Mouse (Mus musculus): ENCODE data around the gene Gm7735. TPM values are rescaled to one million over a fixed set of nuclear protein-coding genes. Genes with fewer than 3 reads are reported as not detected.
"Not testable (repeated sequence)": the region's sequence is repeated elsewhere in the genome, so short reads cannot be mapped to it uniquely, and the experiment has no call there.

Gene Gm7735
- not detected in 2 replicates for polyA plus RNA-seq (2011; ENCODE audit: insufficient read length, low read depth, missing spikeins)

DNA sequence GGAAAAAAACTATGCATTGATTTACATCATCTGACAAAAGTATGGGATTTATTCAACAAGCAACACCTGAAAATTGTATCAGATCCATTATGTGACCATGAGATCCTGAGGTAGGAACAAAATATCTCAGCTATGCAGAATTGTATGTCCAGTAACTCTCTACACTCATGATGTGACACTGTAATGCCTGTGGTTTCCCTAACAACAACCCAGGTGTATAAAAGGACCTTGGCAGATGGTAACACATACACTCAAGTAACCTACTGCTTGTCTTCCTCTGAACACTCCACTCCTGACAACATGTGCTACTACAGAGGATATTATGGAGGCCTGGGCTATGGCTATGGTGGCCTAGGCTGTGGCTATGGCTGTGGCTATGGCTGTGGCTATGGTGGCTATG lies at the start of gene Gm7735:
TSS of gene Gm7735 (plus strand) at position 301 of the 400 bp plus-strand sequence.
- not testable (repeated sequence) for H3K4me3 ChIP-seq (ENCODE audit: insufficient read depth, low read length); H3K4me1 ChIP-seq (ENCODE audit: control insufficient read depth, insufficient read depth, low read length); H3K27ac ChIP-seq (ENCODE audit: insufficient read depth, low read length)

DNA sequence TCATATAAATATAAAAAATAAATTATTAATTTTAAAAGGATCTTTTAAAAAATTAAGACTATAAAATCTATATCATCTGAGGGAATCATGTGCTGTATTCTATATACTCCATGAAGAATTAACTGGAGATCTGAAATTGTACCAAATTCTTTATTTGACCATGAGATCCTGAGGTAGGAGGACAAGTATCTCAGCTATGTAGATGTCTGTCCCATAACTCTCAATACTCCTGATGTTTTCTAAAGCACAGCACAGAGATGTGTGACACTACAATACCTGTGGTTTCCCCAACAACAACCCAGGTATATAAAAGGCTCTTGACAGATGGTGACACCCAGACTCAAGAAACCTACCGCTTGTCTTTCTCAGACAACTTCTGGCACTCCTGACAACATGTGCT lies 28.7 kb upstream of the Gm7735 start, which contains the start of gene Gm6358:
TSS of gene Gm6358 (plus strand) at position 301 of the 400 bp plus-strand sequence.
- H3K27ac ChIP-seq (ENCODE audit: insufficient read depth, low read length) = no peak within 1 kb of the TSS
- no peaks in the 10 kb centered on the region for H3K4me1 ChIP-seq (ENCODE audit: control insufficient read depth, insufficient read depth, low read length)
- no peak for TF ChIP-seq POLR2A (IDR thresholded peaks at IDR 0.05; ENCODE audit: low read depth, low read length)
- TF ChIP-seq CTCF (IDR thresholded peaks at IDR 0.05; ENCODE audit: borderline replicate concordance, insufficient read depth, low read length) = no peak
- H3K4me3 ChIP-seq (ENCODE audit: insufficient read depth, low read length) = no peak within 1 kb of the TSS

GRCm38 (mm10) chr16:89150786-89151185 lies 18.5 kb upstream of the Gm7735 start, which contains the start of gene Gm10061:
TSS of gene Gm10061 (plus strand) at chr16:89151086.
- TF ChIP-seq CTCF (IDR thresholded peaks at IDR 0.05; ENCODE audit: borderline replicate concordance, insufficient read depth, low read length) (no peak), POLR2A (IDR thresholded peaks at IDR 0.05; ENCODE audit: low read depth, low read length) (no peak)
- Histone ChIP-seq H3K4me1 (ENCODE audit: control insufficient read depth, insufficient read depth, low read length) (no peaks in the 10 kb centered on the region), H3K27ac (ENCODE audit: insufficient read depth, low read length) (no peak within 1 kb of the TSS), H3K4me3 (ENCODE audit: insufficient read depth, low read length) (no peak within 1 kb of the TSS)

DNA sequence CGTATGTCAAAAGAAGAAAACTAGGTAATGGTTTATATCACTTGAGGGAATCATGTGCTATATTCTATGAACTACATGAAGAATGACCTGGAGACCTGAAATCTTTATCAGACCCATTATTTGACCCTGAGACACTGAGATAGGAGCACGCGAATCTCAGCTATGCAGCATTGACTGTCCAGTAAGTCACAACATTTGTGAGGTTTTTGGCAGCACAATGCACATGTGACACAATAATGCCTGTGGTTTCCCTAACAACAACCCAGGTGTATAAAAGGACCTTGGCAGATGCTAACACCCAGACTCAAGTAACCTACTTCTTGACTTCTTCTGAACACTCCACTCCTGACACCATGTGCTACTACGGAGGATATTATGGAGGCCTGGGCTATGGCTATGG lies 11.6 kb upstream of the Gm7735 start, which contains the start of gene Gm9789:
TSS of gene Gm9789 (plus strand) at position 301 of the 400 bp plus-strand sequence.
- H3K4me1 ChIP-seq (ENCODE audit: control insufficient read depth, insufficient read depth, low read length) = no peaks in the 10 kb centered on the region
- H3K27ac ChIP-seq (ENCODE audit: insufficient read depth, low read length) = no peak within 1 kb of the TSS
- no peak for TF ChIP-seq CTCF (IDR thresholded peaks at IDR 0.05; ENCODE audit: borderline replicate concordance, insufficient read depth, low read length)
- no peak within 1 kb of the TSS for H3K4me3 ChIP-seq (ENCODE audit: insufficient read depth, low read length)

DNA sequence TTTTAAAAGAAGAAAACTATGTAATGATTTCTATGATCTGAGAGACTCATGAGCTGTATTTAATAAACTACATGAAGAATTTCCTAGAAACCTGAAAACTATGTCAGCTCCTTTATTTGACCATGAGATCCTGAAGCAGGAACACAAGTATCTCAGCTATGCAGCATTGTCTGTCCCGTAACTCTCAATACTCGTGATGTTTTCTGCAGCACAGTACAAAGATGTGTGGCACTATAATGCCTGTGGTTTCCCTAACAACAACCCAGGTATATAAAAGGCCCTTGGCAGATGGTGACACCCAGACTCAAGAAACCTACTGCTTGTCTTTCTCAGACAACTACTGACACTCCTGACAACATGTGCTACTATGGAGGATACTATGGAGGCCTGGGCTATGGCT lies 5.1 kb downstream of the Gm7735 start, which contains the start of gene 1110057P08Rik:
TSS of gene 1110057P08Rik (plus strand) at position 301 of the 400 bp plus-strand sequence.
- Histone ChIP-seq H3K27ac (ENCODE audit: insufficient read depth, low read length) (no peak within 1 kb of the TSS), H3K4me3 (ENCODE audit: insufficient read depth, low read length) (no peak within 1 kb of the TSS), H3K4me1 (ENCODE audit: control insufficient read depth, insufficient read depth, low read length) (no peaks in the 10 kb centered on the region)
- TF ChIP-seq POLR2A (IDR thresholded peaks at IDR 0.05; ENCODE audit: low read depth, low read length) (no peak), CTCF (IDR thresholded peaks at IDR 0.05; ENCODE audit: borderline replicate concordance, insufficient read depth, low read length) (no peak)

DNA sequence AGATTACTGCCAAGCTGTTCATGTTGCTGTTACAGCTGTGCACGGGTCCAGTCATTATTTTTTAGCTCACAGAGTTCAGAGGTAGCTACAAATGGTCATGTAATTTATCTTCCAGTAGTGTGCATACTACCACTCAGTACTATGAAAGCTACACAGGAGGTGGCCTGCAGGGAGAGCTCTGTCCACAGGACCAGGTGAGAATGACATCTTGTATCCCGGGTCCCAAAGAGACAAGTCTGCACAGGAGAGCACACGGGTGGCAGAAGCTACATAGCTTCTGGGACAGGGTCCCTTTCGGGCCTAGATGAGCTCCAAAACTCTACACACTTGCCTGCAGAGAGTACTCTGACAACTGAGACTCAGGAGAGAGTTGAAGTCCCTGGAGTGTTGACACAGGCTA lies 19.3 kb downstream of the Gm7735 start:
- Histone ChIP-seq H3K27ac (ENCODE audit: insufficient read depth, low read length) (no peak overlapping the region), H3K4me1 (ENCODE audit: control insufficient read depth, insufficient read depth, low read length) (no peaks in the 10 kb centered on the region), H3K4me3 (ENCODE audit: insufficient read depth, low read length) (no peak overlapping the region)
- no peak for TF ChIP-seq POLR2A (IDR thresholded peaks at IDR 0.05; ENCODE audit: low read depth, low read length)
- no peak for TF ChIP-seq CTCF (IDR thresholded peaks at IDR 0.05; ENCODE audit: borderline replicate concordance, insufficient read depth, low read length)

GRCm38 (mm10) chr16:89205561-89205960 lies 36.3 kb downstream of the Gm7735 start, which contains the start of gene Krtap20-2:
TSS of gene Krtap20-2 (plus strand) at chr16:89205861.
- Histone ChIP-seq H3K4me3 (ENCODE audit: insufficient read depth, low read length) (no peak within 1 kb of the TSS), H3K27ac (ENCODE audit: insufficient read depth, low read length) (no peak within 1 kb of the TSS), H3K4me1 (ENCODE audit: control insufficient read depth, insufficient read depth, low read length) (no peaks in the 10 kb centered on the region)
- TF ChIP-seq CTCF (IDR thresholded peaks at IDR 0.05; ENCODE audit: borderline replicate concordance, insufficient read depth, low read length) (no peak), POLR2A (IDR thresholded peaks at IDR 0.05; ENCODE audit: low read depth, low read length) (no peak)

Other genes with a start within 250 kb of the Gm7735 start
- gene Krtap19-9b, start 237.2 kb upstream of the Gm7735 start, polyA plus RNA-seq (2011; ENCODE audit: insufficient read length, low read depth, missing spikeins) = not detected in 2 replicates
- not detected in 2 replicates for gene Krtap16-3, start 206.6 kb upstream of the Gm7735 start, polyA plus RNA-seq (2011; ENCODE audit: insufficient read length, low read depth, missing spikeins)
- gene Krtap22-2, start 158.7 kb upstream of the Gm7735 start, polyA plus RNA-seq (2011; ENCODE audit: insufficient read length, low read depth, missing spikeins) = not detected in 2 replicates
- gene Gm10229, start 154.2 kb upstream of the Gm7735 start, polyA plus RNA-seq (2011; ENCODE audit: insufficient read length, low read depth, missing spikeins) = not detected in 2 replicates
- gene Krtap6-1, start 137.8 kb upstream of the Gm7735 start, polyA plus RNA-seq (2011; ENCODE audit: insufficient read length, low read depth, missing spikeins) = not detected in 2 replicates
- not detected in 2 replicates for gene Gm10228, start 128.0 kb upstream of the Gm7735 start, polyA plus RNA-seq (2011; ENCODE audit: insufficient read length, low read depth, missing spikeins)
- not detected in 2 replicates for gene Krtap6-5, start 121.6 kb upstream of the Gm7735 start, polyA plus RNA-seq (2011; ENCODE audit: insufficient read length, low read depth, missing spikeins)
- gene 1110025L11Rik, start 105.5 kb upstream of the Gm7735 start, polyA plus RNA-seq (2011; ENCODE audit: insufficient read length, low read depth, missing spikeins) = not detected in 2 replicates
- gene Krtap6-3, start 85.5 kb upstream of the Gm7735 start, polyA plus RNA-seq (2011; ENCODE audit: insufficient read length, low read depth, missing spikeins) = not detected in 2 replicates
- not detected in 2 replicates for gene Gm6358, start 28.6 kb upstream of the Gm7735 start, polyA plus RNA-seq (2011; ENCODE audit: insufficient read length, low read depth, missing spikeins)
- not detected in 2 replicates for gene Gm10061, start 18.4 kb upstream of the Gm7735 start, polyA plus RNA-seq (2011; ENCODE audit: insufficient read length, low read depth, missing spikeins)
- not detected in 2 replicates for gene Gm9789, start 11.5 kb upstream of the Gm7735 start, polyA plus RNA-seq (2011; ENCODE audit: insufficient read length, low read depth, missing spikeins)
- not detected in 2 replicates for gene 1110057P08Rik, start 5.2 kb downstream of the Gm7735 start, polyA plus RNA-seq (2011; ENCODE audit: insufficient read length, low read depth, missing spikeins)
- gene Krtap20-2, start 36.4 kb downstream of the Gm7735 start, polyA plus RNA-seq (2011; ENCODE audit: insufficient read length, low read depth, missing spikeins) = not detected in 2 replicates
- not detected in 2 replicates for gene Krtap21-1, start 234.4 kb downstream of the Gm7735 start, polyA plus RNA-seq (2011; ENCODE audit: insufficient read length, low read depth, missing spikeins)

Measured in embryonic fibroblast, embryonic 13.5 days (primary cell).